Mouse (Mus musculus): ENCODE measurements around the gene Bco2. TPM values are rescaled to one million over a fixed set of nuclear protein-coding genes. Genes with fewer than 3 reads are reported as not detected.

Gene Bco2
- polyA plus RNA-seq, 1 experiment from 2014 or later = 0.17 TPM

DNA sequence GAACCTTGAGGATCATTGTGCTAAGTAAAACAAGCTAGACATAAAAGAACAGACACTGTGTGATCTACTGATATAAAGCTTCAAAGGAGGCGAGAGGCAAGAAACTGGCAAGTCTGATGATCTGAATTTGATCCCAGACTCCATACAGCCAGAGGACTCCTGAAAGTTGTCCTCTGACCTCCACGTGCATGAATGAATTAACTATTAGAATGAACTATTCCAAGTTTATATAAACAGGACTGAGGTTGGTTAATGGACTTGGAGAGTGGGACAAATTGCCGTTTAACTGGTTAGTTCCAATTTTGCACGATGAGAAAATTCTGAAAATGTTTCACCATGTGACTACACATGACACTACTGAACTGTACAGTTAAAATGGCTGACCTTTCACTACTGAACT is 6.0 kb downstream of the Bco2 start:
- H3K4me1 ChIP-seq (replicated peaks; ENCODE audit: insufficient read depth, low read length) = no peaks in the 10 kb centered on the region
- no peaks in the 10 kb centered on the region for H3K27me3 ChIP-seq (ENCODE audit: insufficient read depth, low read length)
- no peaks in the 10 kb centered on the region for H3K36me3 ChIP-seq (ENCODE audit: insufficient read depth, low read length)
- H3K4me2 ChIP-seq (ENCODE audit: low read length) = no peak overlapping the region
- H3K4me3 ChIP-seq (replicated peaks; ENCODE audit: low read depth, low read length) = no peak overlapping the region
- no peak overlapping the region for H3K27ac ChIP-seq
- no peak for TF ChIP-seq CTCF (IDR thresholded peaks at IDR 0.05; ENCODE audit: low read depth)
- no peak for DNase-seq (ENCODE audit: low spot score)
- 76% methylated on average over 4 of the region's 4 CpGs for WGBS
- ATAC-seq (replicated peaks; ENCODE audit: low FRiP score, low read depth) = no peak
- H3K9ac ChIP-seq (ENCODE audit: low read depth, low read length) = no peak overlapping the region
- no peaks in the 10 kb centered on the region for H3K9me3 ChIP-seq (replicated peaks; ENCODE audit: low read length)

DNA sequence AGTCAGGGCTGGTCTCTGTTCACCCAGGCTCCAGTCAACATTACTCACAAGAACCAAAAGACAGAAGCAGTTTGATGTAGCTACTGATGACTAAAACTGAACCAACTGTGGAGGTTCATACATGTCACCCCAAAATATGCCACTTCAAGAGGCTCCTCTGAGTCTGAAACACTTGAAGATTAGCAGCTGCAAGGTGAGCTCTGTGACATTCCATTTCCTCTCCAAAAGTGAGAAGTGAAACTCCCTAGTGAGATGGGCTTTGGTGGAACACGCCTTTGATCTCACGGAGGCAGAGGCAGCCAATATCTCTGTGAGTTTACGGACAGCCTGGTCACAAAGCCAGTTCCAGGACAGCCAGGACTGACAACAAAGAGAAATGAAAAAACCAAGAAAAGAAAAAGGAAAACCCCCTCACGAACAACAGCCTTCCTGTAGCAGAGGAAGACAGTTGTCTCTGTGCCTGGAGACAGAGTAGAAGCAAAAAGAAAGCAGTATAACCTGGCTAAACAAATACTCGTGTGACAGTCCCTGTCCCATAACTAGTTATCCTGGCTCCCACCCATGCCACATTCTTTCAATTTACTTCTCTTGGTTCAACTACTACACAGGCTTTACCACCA is 7.0 kb downstream of the Bco2 start:
- WGBS = 26% methylated on average over 5 of the region's 5 CpGs
- DNase-seq (ENCODE audit: low spot score) (no peak), ATAC-seq (replicated peaks; ENCODE audit: low FRiP score, low read depth) (no peak)
- H3K4me1 ChIP-seq (replicated peaks; ENCODE audit: insufficient read depth, low read length) = no peaks in the 10 kb centered on the region
- no peak overlapping the region for H3K9ac ChIP-seq (ENCODE audit: low read depth, low read length)
- no peak for TF ChIP-seq CTCF (IDR thresholded peaks at IDR 0.05; ENCODE audit: low read depth)
- no peak overlapping the region for H3K27ac ChIP-seq
- no peaks in the 10 kb centered on the region for H3K9me3 ChIP-seq (replicated peaks; ENCODE audit: low read length)
- no peaks in the 10 kb centered on the region for H3K36me3 ChIP-seq (ENCODE audit: insufficient read depth, low read length)
- no peak overlapping the region for H3K4me2 ChIP-seq (ENCODE audit: low read length)
- H3K4me3 ChIP-seq (replicated peaks; ENCODE audit: low read depth, low read length) = no peak overlapping the region
- H3K27me3 ChIP-seq (ENCODE audit: insufficient read depth, low read length) = no peaks in the 10 kb centered on the region

DNA sequence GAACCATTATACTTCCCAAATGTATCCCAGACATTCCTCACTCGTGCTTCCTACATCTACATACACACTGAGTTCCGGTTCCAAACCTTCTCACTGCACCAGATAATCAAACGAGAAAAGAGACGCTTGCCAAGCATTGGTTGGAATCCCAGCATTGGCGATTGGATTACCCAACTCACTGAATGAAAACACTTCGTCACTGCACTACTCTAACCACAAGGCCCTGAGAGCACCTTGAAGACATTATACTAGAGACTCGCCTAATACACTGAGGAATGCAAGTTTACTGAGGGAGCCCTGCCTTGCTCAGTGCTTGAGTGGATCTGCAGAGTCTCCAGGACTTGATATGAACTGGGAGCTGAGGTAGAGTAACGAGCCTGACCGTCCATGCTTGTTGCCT is 12.6 kb downstream of the Bco2 start:
- Histone ChIP-seq H3K4me3 (replicated peaks; ENCODE audit: low read depth, low read length) (no peak overlapping the region), H3K27ac (no peak overlapping the region), H3K9ac (ENCODE audit: low read depth, low read length) (no peak overlapping the region), H3K4me1 (replicated peaks; ENCODE audit: insufficient read depth, low read length) (no peaks in the 10 kb centered on the region), H3K27me3 (ENCODE audit: insufficient read depth, low read length) (no peaks in the 10 kb centered on the region), H3K9me3 (replicated peaks; ENCODE audit: low read length) (no peaks in the 10 kb centered on the region), H3K36me3 (ENCODE audit: insufficient read depth, low read length) (no peaks in the 10 kb centered on the region), H3K4me2 (ENCODE audit: low read length) (no peak overlapping the region)
- ATAC-seq (replicated peaks; ENCODE audit: low FRiP score, low read depth) (no peak), DNase-seq (ENCODE audit: low spot score) (no peak)
- no peak for TF ChIP-seq CTCF (IDR thresholded peaks at IDR 0.05; ENCODE audit: low read depth)
- 77% methylated on average over 9 of the region's 9 CpGs for WGBS

DNA sequence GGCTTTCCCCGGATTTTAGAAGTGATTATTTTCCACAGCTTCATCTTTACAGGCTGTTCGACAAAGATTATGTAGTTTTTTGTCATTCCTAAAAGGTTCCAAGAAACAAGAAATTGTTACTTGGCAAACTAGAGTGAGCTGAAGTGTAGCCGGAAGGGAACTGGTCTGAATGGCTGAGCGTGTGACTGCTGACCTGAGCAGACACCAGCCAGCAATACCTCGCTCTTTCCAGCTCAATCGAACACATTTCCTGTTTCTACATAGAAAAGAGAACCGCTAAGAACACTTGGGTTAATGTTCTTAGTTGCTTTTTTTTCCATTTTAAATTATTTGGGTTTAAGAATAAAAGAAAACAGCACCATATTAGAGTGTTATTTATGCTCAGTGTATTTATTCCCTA is 14.8 kb downstream of the Bco2 start:
- Histone ChIP-seq H3K27me3 (ENCODE audit: insufficient read depth, low read length) (no peaks in the 10 kb centered on the region), H3K9me3 (replicated peaks; ENCODE audit: low read length) (no peaks in the 10 kb centered on the region), H3K4me1 (replicated peaks; ENCODE audit: insufficient read depth, low read length) (no peaks in the 10 kb centered on the region), H3K4me2 (ENCODE audit: low read length) (no peak overlapping the region; the same call in 1 of the 2 replicates), H3K36me3 (ENCODE audit: insufficient read depth, low read length) (no peaks in the 10 kb centered on the region), H3K9ac (ENCODE audit: low read depth, low read length) (no peak overlapping the region), H3K4me3 (replicated peaks; ENCODE audit: low read depth, low read length) (no peak overlapping the region), H3K27ac (no peak overlapping the region)
- DNase-seq (ENCODE audit: low spot score) (no peak), ATAC-seq (replicated peaks; ENCODE audit: low FRiP score, low read depth) (no peak)
- no peak for TF ChIP-seq CTCF (IDR thresholded peaks at IDR 0.05; ENCODE audit: low read depth)
- WGBS = 52% methylated on average over 7 of the region's 7 CpGs

DNA sequence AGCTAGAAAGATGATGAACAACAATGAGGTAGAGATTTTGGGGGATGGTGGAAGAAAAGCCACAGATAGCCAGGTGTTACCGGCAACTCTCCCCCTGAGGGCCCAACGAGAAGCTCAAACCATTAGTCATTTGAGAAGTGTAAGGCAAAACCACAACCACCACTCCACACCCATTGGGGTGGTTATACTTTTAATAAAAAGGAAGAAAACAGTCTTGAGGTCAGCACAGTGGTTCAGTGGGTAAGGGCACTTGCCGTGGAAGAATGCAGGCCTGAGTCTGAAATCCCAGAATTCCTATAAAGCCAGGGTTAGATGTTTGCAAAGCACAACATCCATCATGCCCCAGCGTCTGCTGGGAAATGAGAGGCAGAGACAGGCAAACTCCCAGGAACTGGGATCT is 17.7 kb downstream of the Bco2 start:
- 60% methylated on average over 4 of the region's 4 CpGs for WGBS
- H3K4me1 ChIP-seq (replicated peaks; ENCODE audit: insufficient read depth, low read length) = no peaks in the 10 kb centered on the region
- no peaks in the 10 kb centered on the region for H3K9me3 ChIP-seq (replicated peaks; ENCODE audit: low read length)
- DNase-seq (ENCODE audit: low spot score) (no peak), ATAC-seq (replicated peaks; ENCODE audit: low FRiP score, low read depth) (no peak)
- no peak for TF ChIP-seq CTCF (IDR thresholded peaks at IDR 0.05; ENCODE audit: low read depth)
- H3K27me3 ChIP-seq (ENCODE audit: insufficient read depth, low read length) = no peaks in the 10 kb centered on the region
- H3K4me2 ChIP-seq (ENCODE audit: low read length) = no peak overlapping the region
- no peaks in the 10 kb centered on the region for H3K36me3 ChIP-seq (ENCODE audit: insufficient read depth, low read length)
- no peak overlapping the region for H3K27ac ChIP-seq
- no peak overlapping the region for H3K9ac ChIP-seq (ENCODE audit: low read depth, low read length)
- H3K4me3 ChIP-seq (replicated peaks; ENCODE audit: low read depth, low read length) = no peak overlapping the region

DNA sequence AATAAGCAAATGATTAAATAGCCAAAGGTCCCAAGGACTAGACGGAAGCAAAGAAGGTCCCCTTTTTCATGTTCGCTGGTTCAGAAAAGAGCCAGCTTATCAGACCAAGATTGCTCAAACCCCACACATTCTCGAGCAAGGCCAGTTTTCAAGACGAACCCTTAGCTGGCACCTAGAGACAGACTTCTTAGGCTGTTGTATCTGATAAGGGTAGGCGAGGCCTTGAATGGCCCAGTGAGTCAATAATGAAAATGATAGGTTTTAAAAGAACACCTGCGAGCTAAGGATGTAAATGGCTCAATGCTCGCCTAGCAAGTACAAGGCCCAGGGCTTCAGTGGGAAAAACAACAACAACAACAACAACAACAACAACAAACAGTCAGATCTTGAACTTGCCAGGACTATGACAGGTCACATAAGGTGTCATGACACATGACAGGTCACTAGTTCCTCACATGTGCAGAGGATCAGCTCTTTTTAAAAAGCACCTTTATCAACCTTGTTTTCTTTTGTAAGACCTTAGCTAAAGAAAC is 18.3 kb downstream of the Bco2 start:
- H3K9ac ChIP-seq (ENCODE audit: low read depth, low read length) = no peak overlapping the region
- H3K4me3 ChIP-seq (replicated peaks; ENCODE audit: low read depth, low read length) = no peak overlapping the region
- no peaks in the 10 kb centered on the region for H3K27me3 ChIP-seq (ENCODE audit: insufficient read depth, low read length)
- no peaks in the 10 kb centered on the region for H3K36me3 ChIP-seq (ENCODE audit: insufficient read depth, low read length)
- H3K4me1 ChIP-seq (replicated peaks; ENCODE audit: insufficient read depth, low read length) = no peaks in the 10 kb centered on the region
- H3K4me2 ChIP-seq (ENCODE audit: low read length) = no peak overlapping the region
- H3K9me3 ChIP-seq (replicated peaks; ENCODE audit: low read length) = no peaks in the 10 kb centered on the region
- no peak for DNase-seq (ENCODE audit: low spot score)
- no peak for TF ChIP-seq CTCF (IDR thresholded peaks at IDR 0.05; ENCODE audit: low read depth)
- ATAC-seq (replicated peaks; ENCODE audit: low FRiP score, low read depth) = no peak
- WGBS = 79% methylated on average over 7 of the region's 7 CpGs
- no peak overlapping the region for H3K27ac ChIP-seq

DNA sequence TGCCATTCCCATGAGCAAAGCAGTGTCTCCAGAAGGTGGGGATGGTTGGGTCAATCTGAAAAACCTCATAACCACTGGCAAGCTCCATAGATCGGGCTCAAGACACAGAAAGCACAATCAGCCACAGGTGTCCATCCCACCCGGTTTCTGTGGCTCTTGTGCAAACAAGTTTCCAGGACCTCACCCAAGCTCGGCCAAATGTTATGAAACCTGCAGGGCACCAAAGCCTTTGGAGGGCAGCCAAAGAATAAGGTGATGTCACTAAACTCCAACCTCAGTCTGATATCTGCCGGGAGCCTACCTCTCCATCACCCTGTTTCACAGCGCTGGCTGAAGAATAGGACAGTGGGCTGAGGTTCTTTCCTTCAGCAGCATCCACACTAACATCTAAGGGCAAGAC is 19.1 kb downstream of the Bco2 start:
- Histone ChIP-seq H3K9me3 (replicated peaks; ENCODE audit: low read length) (no peaks in the 10 kb centered on the region), H3K4me3 (replicated peaks; ENCODE audit: low read depth, low read length) (no peak overlapping the region), H3K4me1 (replicated peaks; ENCODE audit: insufficient read depth, low read length) (no peaks in the 10 kb centered on the region), H3K27me3 (ENCODE audit: insufficient read depth, low read length) (no peaks in the 10 kb centered on the region), H3K4me2 (ENCODE audit: low read length) (no peak overlapping the region), H3K27ac (no peak overlapping the region), H3K36me3 (ENCODE audit: insufficient read depth, low read length) (no peaks in the 10 kb centered on the region), H3K9ac (ENCODE audit: low read depth, low read length) (no peak overlapping the region)
- TF ChIP-seq CTCF (IDR thresholded peaks at IDR 0.05; ENCODE audit: low read depth) = no peak
- ATAC-seq (replicated peaks; ENCODE audit: low FRiP score, low read depth) (no peak), DNase-seq (ENCODE audit: low spot score) (no peak)
- 71% methylated on average over 5 of the region's 5 CpGs for WGBS

All from kidney, postnatal 0 days (tissue).